Mouse (Mus musculus): ENCODE measurements at regions not wholly inside any gene's neighbourhood (a gene's known extent, or its start where the extent isn't known, plus 50 kb on each side); places are given as distances from the start of the nearest gene placed in this dataset.

GRCm38 (mm10) chr8:103230741-103231475 lies 445.5 kb upstream of the Cdh11 start:
- Histone ChIP-seq H3K9me3 (replicated peaks; ENCODE audit: control insufficient read depth, low read length, poor library complexity, severe bottlenecking) (no peaks in the 10 kb centered on the region), H3K4me1 (ENCODE audit: control insufficient read depth, insufficient read depth, low read length) (no peaks in the 10 kb centered on the region), H3K9ac (ENCODE audit: low read depth, low read length) (no peak overlapping the region), H3K36me3 (ENCODE audit: control insufficient read depth, insufficient read depth, low read length) (no peaks in the 10 kb centered on the region), H3K27me3 (ENCODE audit: control insufficient read depth, insufficient read depth, low read depth, low read length) (no peaks in the 10 kb centered on the region), H3K4me2 (ENCODE audit: low read length) (no peak overlapping the region), H3K27ac (ENCODE audit: low read length) (no peak overlapping the region), H3K4me3 (ENCODE audit: low read depth, low read length) (no peak overlapping the region)
- no peak for ATAC-seq
- WGBS: 71% methylated on average over 9 of the region's 9 CpGs

GRCm38 (mm10) chr8:103234374-103234773 lies 448.9 kb upstream of the Cdh11 start:
- H3K27ac ChIP-seq (ENCODE audit: low read length): no peak overlapping the region

GRCm38 (mm10) chr8:103235614-103236013 lies 450.2 kb upstream of the Cdh11 start:
- H3K9ac ChIP-seq (ENCODE audit: low read depth, low read length): no peak overlapping the region
- no peaks in the 10 kb centered on the region for H3K9me3 ChIP-seq (replicated peaks; ENCODE audit: control insufficient read depth, low read length, poor library complexity, severe bottlenecking)
- H3K4me1 ChIP-seq (ENCODE audit: control insufficient read depth, insufficient read depth, low read length): no peaks in the 10 kb centered on the region
- WGBS: 53% methylated on average over 1 of the region's 1 CpGs
- no peak overlapping the region for H3K4me3 ChIP-seq (ENCODE audit: low read depth, low read length)
- no peak overlapping the region for H3K4me2 ChIP-seq (ENCODE audit: low read length)
- H3K36me3 ChIP-seq (ENCODE audit: control insufficient read depth, insufficient read depth, low read length): no peaks in the 10 kb centered on the region
- no peak overlapping the region for H3K27ac ChIP-seq (ENCODE audit: low read length)
- no peaks in the 10 kb centered on the region for H3K27me3 ChIP-seq (ENCODE audit: control insufficient read depth, insufficient read depth, low read depth, low read length)
- no peak for ATAC-seq

More at GRCm38 (mm10) chr8:103234374-103234773, 448.9 kb upstream of the Cdh11 start:
- 75% methylated on average over 2 of the region's 2 CpGs for WGBS
- Histone ChIP-seq H3K9me3 (replicated peaks; ENCODE audit: control insufficient read depth, low read length, poor library complexity, severe bottlenecking) (no peaks in the 10 kb centered on the region), H3K4me1 (ENCODE audit: control insufficient read depth, insufficient read depth, low read length) (no peaks in the 10 kb centered on the region), H3K9ac (ENCODE audit: low read depth, low read length) (no peak overlapping the region), H3K27me3 (ENCODE audit: control insufficient read depth, insufficient read depth, low read depth, low read length) (no peaks in the 10 kb centered on the region), H3K4me3 (ENCODE audit: low read depth, low read length) (no peak overlapping the region), H3K4me2 (ENCODE audit: low read length) (no peak overlapping the region), H3K36me3 (ENCODE audit: control insufficient read depth, insufficient read depth, low read length) (no peaks in the 10 kb centered on the region)
- ATAC-seq: no peak

- H3K27me3 ChIP-seq (ENCODE audit: control insufficient read depth, insufficient read depth, low read depth, low read length): no peaks in the 10 kb centered on the region
- no peak overlapping the region for H3K4me3 ChIP-seq (ENCODE audit: low read depth, low read length)
- no peak overlapping the region for H3K4me2 ChIP-seq (ENCODE audit: low read length)
- H3K27ac ChIP-seq (ENCODE audit: low read length): no peak overlapping the region
- no peak for ATAC-seq
- no peak overlapping the region for H3K9ac ChIP-seq (ENCODE audit: low read depth, low read length)
- no peaks in the 10 kb centered on the region for H3K36me3 ChIP-seq (ENCODE audit: control insufficient read depth, insufficient read depth, low read length)
- no peaks in the 10 kb centered on the region for H3K4me1 ChIP-seq (ENCODE audit: control insufficient read depth, insufficient read depth, low read length)
- no peaks in the 10 kb centered on the region for H3K9me3 ChIP-seq (replicated peaks; ENCODE audit: control insufficient read depth, low read length, poor library complexity, severe bottlenecking)
Measured at GRCm38 (mm10) chr8:103238456-103238970, 453.1 kb upstream of the Cdh11 start.

- Histone ChIP-seq H3K9ac (ENCODE audit: low read depth, low read length) (no peak overlapping the region), H3K9me3 (replicated peaks; ENCODE audit: control insufficient read depth, low read length, poor library complexity, severe bottlenecking) (no peaks in the 10 kb centered on the region), H3K4me3 (ENCODE audit: low read depth, low read length) (no peak overlapping the region), H3K4me1 (ENCODE audit: control insufficient read depth, insufficient read depth, low read length) (no peaks in the 10 kb centered on the region), H3K36me3 (ENCODE audit: control insufficient read depth, insufficient read depth, low read length) (no peaks in the 10 kb centered on the region), H3K27ac (ENCODE audit: low read length) (no peak overlapping the region), H3K27me3 (ENCODE audit: control insufficient read depth, insufficient read depth, low read depth, low read length) (no peaks in the 10 kb centered on the region), H3K4me2 (ENCODE audit: low read length) (no peak overlapping the region)
- no peak for ATAC-seq
- 73% methylated on average over 2 of the region's 2 CpGs for WGBS
Measured at GRCm38 (mm10) chr8:103244169-103244568, 458.7 kb upstream of the Cdh11 start.

- no peak for ATAC-seq
- no peaks in the 10 kb centered on the region for H3K36me3 ChIP-seq (ENCODE audit: control insufficient read depth, insufficient read depth, low read length)
- no peak overlapping the region for H3K27ac ChIP-seq (ENCODE audit: low read length)
- no peaks in the 10 kb centered on the region for H3K27me3 ChIP-seq (ENCODE audit: control insufficient read depth, insufficient read depth, low read depth, low read length)
- no peak overlapping the region for H3K4me3 ChIP-seq (ENCODE audit: low read depth, low read length)
- H3K9me3 ChIP-seq (replicated peaks; ENCODE audit: control insufficient read depth, low read length, poor library complexity, severe bottlenecking): no peaks in the 10 kb centered on the region
- no peak overlapping the region for H3K9ac ChIP-seq (ENCODE audit: low read depth, low read length)
- no peak overlapping the region for H3K4me2 ChIP-seq (ENCODE audit: low read length)
- H3K4me1 ChIP-seq (ENCODE audit: control insufficient read depth, insufficient read depth, low read length): no peaks in the 10 kb centered on the region
- 93% methylated on average over 6 of the region's 6 CpGs for WGBS
Measured at GRCm38 (mm10) chr8:103244658-103245057, 459.2 kb upstream of the Cdh11 start.

GRCm38 (mm10) chr8:103245864-103246263 lies 460.4 kb upstream of the Cdh11 start:
- Histone ChIP-seq H3K27me3 (ENCODE audit: control insufficient read depth, insufficient read depth, low read depth, low read length) (no peaks in the 10 kb centered on the region), H3K4me3 (ENCODE audit: low read depth, low read length) (no peak overlapping the region), H3K27ac (ENCODE audit: low read length) (no peak overlapping the region), H3K9me3 (replicated peaks; ENCODE audit: control insufficient read depth, low read length, poor library complexity, severe bottlenecking) (no peaks in the 10 kb centered on the region), H3K36me3 (ENCODE audit: control insufficient read depth, insufficient read depth, low read length) (no peaks in the 10 kb centered on the region), H3K4me1 (ENCODE audit: control insufficient read depth, insufficient read depth, low read length) (no peaks in the 10 kb centered on the region), H3K9ac (ENCODE audit: low read depth, low read length) (no peak overlapping the region), H3K4me2 (ENCODE audit: low read length) (no peak overlapping the region)
- WGBS: 37% methylated on average over 9 of the region's 9 CpGs
- ATAC-seq: no peak

GRCm38 (mm10) chr8:103261236-103261635 lies 475.8 kb upstream of the Cdh11 start:
- no peaks in the 10 kb centered on the region for H3K36me3 ChIP-seq (ENCODE audit: control insufficient read depth, insufficient read depth, low read length)
- no peak overlapping the region for H3K4me3 ChIP-seq (ENCODE audit: low read depth, low read length)
- ATAC-seq: no peak
- no peak overlapping the region for H3K4me2 ChIP-seq (ENCODE audit: low read length)
- no peaks in the 10 kb centered on the region for H3K4me1 ChIP-seq (ENCODE audit: control insufficient read depth, insufficient read depth, low read length)
- no peaks in the 10 kb centered on the region for H3K27me3 ChIP-seq (ENCODE audit: control insufficient read depth, insufficient read depth, low read depth, low read length)
- no peak overlapping the region for H3K27ac ChIP-seq (ENCODE audit: low read length)
- H3K9ac ChIP-seq (ENCODE audit: low read depth, low read length): no peak overlapping the region
- H3K9me3 ChIP-seq (replicated peaks; ENCODE audit: control insufficient read depth, low read length, poor library complexity, severe bottlenecking): no peaks in the 10 kb centered on the region

GRCm38 (mm10) chr8:103270035-103270434 lies 484.6 kb upstream of the Cdh11 start:
- no peak for ATAC-seq
- H3K9ac ChIP-seq (ENCODE audit: low read depth, low read length): no peak overlapping the region

More at GRCm38 (mm10) chr8:103270035-103270434, 484.6 kb upstream of the Cdh11 start:
- H3K27me3 ChIP-seq (ENCODE audit: control insufficient read depth, insufficient read depth, low read depth, low read length): no peaks in the 10 kb centered on the region
- H3K27ac ChIP-seq (ENCODE audit: low read length): no peak overlapping the region
- no peak overlapping the region for H3K4me2 ChIP-seq (ENCODE audit: low read length)
- H3K4me1 ChIP-seq (ENCODE audit: control insufficient read depth, insufficient read depth, low read length): no peaks in the 10 kb centered on the region
- H3K9me3 ChIP-seq (replicated peaks; ENCODE audit: control insufficient read depth, low read length, poor library complexity, severe bottlenecking): no peaks in the 10 kb centered on the region
- H3K36me3 ChIP-seq (ENCODE audit: control insufficient read depth, insufficient read depth, low read length): no peaks in the 10 kb centered on the region
- WGBS: 90% methylated on average over 3 of the region's 3 CpGs
- H3K4me3 ChIP-seq (ENCODE audit: low read depth, low read length): no peak overlapping the region
